Mouse (Mus musculus): ENCODE results near the gene Olfr1241.

Gene Olfr1241

DNA sequence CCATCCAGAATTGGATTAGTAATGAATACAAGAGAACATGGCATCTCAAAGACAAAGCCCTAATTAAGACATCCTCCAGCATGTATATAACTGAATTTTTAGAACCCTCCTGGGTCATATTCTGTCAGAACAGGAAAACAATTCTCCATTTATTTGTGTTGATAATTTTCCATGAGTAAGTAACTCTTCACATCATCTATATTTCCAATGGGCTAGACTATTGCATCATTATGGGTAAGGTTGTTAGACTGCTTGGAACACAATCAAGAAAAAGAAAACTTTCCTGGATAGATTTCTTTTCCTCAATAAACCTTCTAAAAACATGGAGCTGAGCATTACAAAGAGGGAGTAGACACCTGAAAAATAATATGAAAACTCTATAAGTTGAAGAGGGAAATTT is at the start of gene Olfr1241:
Gene Olfr1241 (minus strand): TSS at position 101 of the 400 bp plus-strand sequence.
- DNase-seq (ENCODE audit: low spot score in 2 of 2) = no peak

DNA sequence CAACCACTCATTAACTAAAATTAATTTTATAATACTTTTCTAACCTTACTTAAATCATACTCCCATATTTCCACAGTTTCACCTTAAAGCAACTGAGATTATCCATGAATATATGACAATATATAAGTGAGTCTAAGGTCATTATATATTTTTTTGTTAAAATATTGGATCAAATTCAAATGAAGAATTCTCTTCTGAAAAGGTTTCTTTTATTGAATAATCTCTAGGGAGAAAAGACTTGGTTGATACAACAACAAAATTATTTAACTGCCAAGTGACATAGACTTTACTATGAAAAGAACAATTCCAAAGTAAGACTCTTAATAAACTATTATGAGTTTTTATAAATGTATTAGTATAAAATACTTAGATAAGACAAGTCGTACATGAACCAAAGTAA is 44.5 kb upstream of the Olfr1241 start, which contains the start of gene Olfr1243:
Gene Olfr1243 (minus strand): TSS at position 101 of the 400 bp plus-strand sequence.
- DNase-seq (ENCODE audit: low spot score in 2 of 2) = no peak

DNA sequence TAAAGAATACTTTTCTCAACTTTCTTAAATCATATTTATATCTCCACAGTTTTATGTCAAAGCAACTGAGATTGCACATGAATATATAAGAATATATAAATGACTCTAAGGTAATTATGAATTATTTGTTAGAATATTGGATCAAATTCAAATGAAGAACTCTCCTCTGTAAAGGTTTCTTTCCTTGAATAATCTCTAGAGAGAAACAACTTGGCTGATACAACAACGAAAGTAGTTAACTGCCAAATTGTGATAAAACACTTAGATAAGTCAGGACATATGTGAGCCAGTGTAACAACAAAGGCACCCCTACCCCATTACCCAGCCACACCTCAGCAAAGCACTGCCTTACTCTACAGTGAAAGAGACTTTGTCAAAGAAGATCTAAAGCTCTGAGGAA is 11.3 kb upstream of the Olfr1241 start, which contains the start of gene Olfr1242:
Gene Olfr1242 (minus strand): TSS at position 101 of the 400 bp plus-strand sequence.
- DNase-seq (ENCODE audit: low spot score in 2 of 2) = no peak

DNA sequence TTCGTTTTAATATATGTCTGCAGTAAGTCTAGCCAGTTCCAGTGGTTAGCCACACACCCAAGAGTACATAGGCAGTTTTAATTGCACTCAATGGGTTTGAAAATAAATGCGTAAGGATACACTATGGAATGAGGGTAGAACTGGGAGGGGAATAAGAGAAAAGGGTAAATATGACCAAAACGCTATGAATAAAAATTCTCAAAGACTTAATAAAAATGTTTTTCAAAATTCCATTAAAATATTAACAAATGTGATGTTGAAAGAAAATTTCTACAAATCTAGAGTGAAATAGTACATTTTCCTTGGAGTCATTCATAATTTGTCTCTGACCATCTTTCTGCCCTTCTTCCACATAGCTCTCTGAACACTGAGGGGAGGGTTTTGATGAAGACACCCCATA is 44.0 kb downstream of the Olfr1241 start, which contains the start of gene Olfr1240:
Gene Olfr1240 (minus strand): TSS at position 101 of the 400 bp plus-strand sequence.
- no peak for DNase-seq (ENCODE audit: low spot score in 2 of 2)
